Mouse (Mus musculus) fibroblast of lung, adult 2 months (primary cell): Measurements from ENCODE around the gene Ptprm.

Experiments
- DNase-seq: peaks from one replicate; pipeline ENCODE4 v3.0.0-alpha.2; 2011; ENCODE audit warnings: low read depth

Gene Ptprm

GRCm38 (mm10) chr17:67215326-67215725, 138.9 kb downstream of the Ptprm start:
- DNase-seq: no peak

GRCm38 (mm10) chr17:67213711-67214110, 140.5 kb downstream of the Ptprm start:
- no peak for DNase-seq

- DNase-seq: peak; percentile 10
These were observed 144.4 kb downstream of the Ptprm start for GRCm38 (mm10) chr17:67209676-67210344.

- DNase-seq: no peak
These were observed 145.7 kb downstream of the Ptprm start for GRCm38 (mm10) chr17:67208600-67208999.

GRCm38 (mm10) chr17:67206984-67207383, 147.3 kb downstream of the Ptprm start:
- DNase-seq: no peak

GRCm38 (mm10) chr17:67201151-67201550, 153.1 kb downstream of the Ptprm start:
- DNase-seq: no peak

GRCm38 (mm10) chr17:67193728-67194127, 160.5 kb downstream of the Ptprm start:
- DNase-seq: no peak

GRCm38 (mm10) chr17:67188514-67188913, 165.7 kb downstream of the Ptprm start:
- no peak for DNase-seq

- no peak for DNase-seq
These were observed 167.4 kb downstream of the Ptprm start for GRCm38 (mm10) chr17:67186879-67187278.

GRCm38 (mm10) chr17:67185942-67186341, 168.3 kb downstream of the Ptprm start:
- DNase-seq: no peak

GRCm38 (mm10) chr17:67179446-67179845, 174.8 kb downstream of the Ptprm start:
- no peak for DNase-seq

GRCm38 (mm10) chr17:67178686-67179265, 175.5 kb downstream of the Ptprm start:
- no peak for DNase-seq

- DNase-seq: no peak
These were observed 178.4 kb downstream of the Ptprm start for GRCm38 (mm10) chr17:67175836-67176235.

GRCm38 (mm10) chr17:67171353-67171752, 182.9 kb downstream of the Ptprm start:
- no peak for DNase-seq

GRCm38 (mm10) chr17:67170696-67171095, 183.6 kb downstream of the Ptprm start:
- DNase-seq: no peak

- DNase-seq: no peak
These were observed 188.4 kb downstream of the Ptprm start for GRCm38 (mm10) chr17:67165876-67166275.

GRCm38 (mm10) chr17:67159611-67160010, 194.6 kb downstream of the Ptprm start:
- DNase-seq: no peak

- no peak for DNase-seq
These were observed 197.0 kb downstream of the Ptprm start for GRCm38 (mm10) chr17:67157089-67157752.

- no peak for DNase-seq
These were observed 202.0 kb downstream of the Ptprm start for GRCm38 (mm10) chr17:67152218-67152617.

GRCm38 (mm10) chr17:67150441-67150840, 203.8 kb downstream of the Ptprm start:
- DNase-seq: no peak

- DNase-seq: no peak
These were observed 212.0 kb downstream of the Ptprm start for GRCm38 (mm10) chr17:67142183-67142756.

GRCm38 (mm10) chr17:67140502-67140901, 213.8 kb downstream of the Ptprm start:
- DNase-seq: no peak

GRCm38 (mm10) chr17:67138981-67139380, 215.3 kb downstream of the Ptprm start:
- no peak for DNase-seq
